Mouse (Mus musculus): Measurements from ENCODE around the gene Cacna2d2.
"Not testable (repeated sequence)": the region's sequence is repeated elsewhere in the genome, so short reads cannot be mapped to it uniquely, and the experiment has no call there.

Gene Cacna2d2

GRCm38 (mm10) chr9:107556346-107556745, 156.9 kb downstream of the Cacna2d2 start:
- no peak for DNase-seq

GRCm38 (mm10) chr9:107563029-107563581, 163.7 kb downstream of the Cacna2d2 start, which contains the start of gene Tusc2:
Tusc2 (plus strand) TSS chr9:107563255.
- DNase-seq = peak; percentile 96

- DNase-seq = peak; percentile 62
Measured at GRCm38 (mm10) chr9:107565556-107565955, 166.1 kb downstream of the Cacna2d2 start.

GRCm38 (mm10) chr9:107566041-107566709, 166.8 kb downstream of the Cacna2d2 start:
- DNase-seq = peak; percentile 95

- peak; percentile 69 for DNase-seq
Measured at GRCm38 (mm10) chr9:107566855-107567254, 167.4 kb downstream of the Cacna2d2 start.

- peak; percentile 86 for DNase-seq
Measured at GRCm38 (mm10) chr9:107567702-107568319, 168.4 kb downstream of the Cacna2d2 start, which contains the start of gene Hyal2. Hyal2 (plus strand) TSS chr9:107567945.

GRCm38 (mm10) chr9:107568331-107569261, 169.2 kb downstream of the Cacna2d2 start:
- peak; percentile 92 for DNase-seq

GRCm38 (mm10) chr9:107569270-107569669, 169.9 kb downstream of the Cacna2d2 start:
- DNase-seq = no peak

- DNase-seq = peak; percentile 50
Measured at GRCm38 (mm10) chr9:107570016-107570415, 170.6 kb downstream of the Cacna2d2 start.

GRCm38 (mm10) chr9:107570845-107571244, 171.4 kb downstream of the Cacna2d2 start:
- no peak for DNase-seq

- DNase-seq = no peak
Measured at GRCm38 (mm10) chr9:107571534-107572326, 172.3 kb downstream of the Cacna2d2 start.

- DNase-seq = no peak
Measured at GRCm38 (mm10) chr9:107572327-107572662, 172.9 kb downstream of the Cacna2d2 start.

- DNase-seq = not testable (repeated sequence)
Measured at GRCm38 (mm10) chr9:107573774-107574173, 174.4 kb downstream of the Cacna2d2 start.

GRCm38 (mm10) chr9:107575579-107576356, 176.4 kb downstream of the Cacna2d2 start:
- peak; percentile 25 for DNase-seq

GRCm38 (mm10) chr9:107576357-107577107, 177.1 kb downstream of the Cacna2d2 start, which contains the start of gene Hyal1:
Hyal1 (plus strand) TSS chr9:107576927.
- peak; percentile 93 for DNase-seq

- peak; percentile 36 for DNase-seq
Measured at GRCm38 (mm10) chr9:107577871-107578270, 178.5 kb downstream of the Cacna2d2 start.

GRCm38 (mm10) chr9:107578587-107578986, 179.2 kb downstream of the Cacna2d2 start, which contains the start of gene Naa80:
Naa80 (plus strand) TSS chr9:107578887.
- DNase-seq = no peak
